Mouse (Mus musculus): ENCODE data around the gene Gm10720. TPM values are rescaled to one million over a fixed set of nuclear protein-coding genes. Genes with fewer than 3 reads are reported as not detected.
"Not testable (repeated sequence)": the region's sequence is repeated elsewhere in the genome, so short reads cannot be mapped to it uniquely, and the experiment has no call there.

The Gm10720 gene
- not detected for total RNA-seq (2021)
- long read RNA-seq, experiment 1: 0 reads
- long read RNA-seq, experiment 2: 0 reads

- intact Hi-C loops (cut with DNase I); DNase-seq: not testable (repeated sequence)
These were observed at the start of gene Gm10720 for GRCm38 (mm10) chr9:3015354-3015753. Gm10720 (plus strand) TSS chr9:3015654.

GRCm38 (mm10) chr9:3000445-3000972 lies 14.9 kb upstream of the Gm10720 start, which contains the start of gene Gm10722:
Gm10722 (plus strand) TSS chr9:3000922.
- intact Hi-C loops (cut with DNase I): not testable (repeated sequence)
- DNase-seq: peak in 1 of 2 experiments; percentile 46

- DNase-seq: peak in 1 of 2 experiments; percentile 70
- intact Hi-C loops (cut with DNase I): not testable (repeated sequence)
These were observed 14.4 kb upstream of the Gm10720 start for GRCm38 (mm10) chr9:3001006-3001405.

GRCm38 (mm10) chr9:3001948-3002659 lies 13.3 kb upstream of the Gm10720 start:
- DNase-seq: peak; percentile 100
- intact Hi-C loops (cut with DNase I): not testable (repeated sequence)

- intact Hi-C loops (cut with DNase I); DNase-seq: not testable (repeated sequence)
These were observed 12.6 kb upstream of the Gm10720 start, which contains the start of gene Gm11168 for GRCm38 (mm10) chr9:3002794-3003396. Gm11168 (plus strand) TSS chr9:3003346.

GRCm38 (mm10) chr9:3006179-3006578 lies 9.3 kb upstream of the Gm10720 start:
- DNase-seq; intact Hi-C loops (cut with DNase I): not testable (repeated sequence)

GRCm38 (mm10) chr9:3006636-3007035 lies 8.8 kb upstream of the Gm10720 start:
- DNase-seq: peak; percentile 37 to 100
- intact Hi-C loops (cut with DNase I): not testable (repeated sequence)

- intact Hi-C loops (cut with DNase I); DNase-seq: not testable (repeated sequence)
These were observed 8.2 kb upstream of the Gm10720 start for GRCm38 (mm10) chr9:3007272-3007671.

- DNase-seq; intact Hi-C loops (cut with DNase I): not testable (repeated sequence)
These were observed 6.1 kb upstream of the Gm10720 start for GRCm38 (mm10) chr9:3009331-3009730.

- intact Hi-C loops (cut with DNase I); DNase-seq: not testable (repeated sequence)
These were observed 3.3 kb upstream of the Gm10720 start for GRCm38 (mm10) chr9:3012054-3012621.

GRCm38 (mm10) chr9:3012733-3013279 lies 2.6 kb upstream of the Gm10720 start, which contains the start of gene Gm10721:
Gm10721 (plus strand) TSS chr9:3013140.
- DNase-seq; intact Hi-C loops (cut with DNase I): not testable (repeated sequence)

- peak in 1 of 2 experiments; percentile 21 for DNase-seq
- intact Hi-C loops (cut with DNase I): not testable (repeated sequence)
These were observed 442 bp downstream of the Gm10720 start for GRCm38 (mm10) chr9:3015896-3016295.

- intact Hi-C loops (cut with DNase I); DNase-seq: not testable (repeated sequence)
These were observed 1.7 kb downstream of the Gm10720 start, which contains the start of gene Gm10719 for GRCm38 (mm10) chr9:3017108-3017507. Gm10719 (plus strand) TSS chr9:3017408.

- intact Hi-C loops (cut with DNase I): not testable (repeated sequence)
- peak; percentile 97 to 100 for DNase-seq
These were observed 3.5 kb downstream of the Gm10720 start for GRCm38 (mm10) chr9:3018944-3019343.

- intact Hi-C loops (cut with DNase I): not testable (repeated sequence)
- peak; percentile 72 to 93 for DNase-seq
These were observed 4.6 kb downstream of the Gm10720 start for GRCm38 (mm10) chr9:3019835-3020727.

GRCm38 (mm10) chr9:3022316-3023008 lies 7.0 kb downstream of the Gm10720 start:
- peak; percentile 54 to 86 for DNase-seq
- intact Hi-C loops (cut with DNase I): not testable (repeated sequence)

GRCm38 (mm10) chr9:3023312-3023984 lies 8.0 kb downstream of the Gm10720 start, which contains the start of gene Gm10718:
Gm10718 (plus strand) TSS chr9:3023547.
- intact Hi-C loops (cut with DNase I): not testable (repeated sequence)

More at GRCm38 (mm10) chr9:3023312-3023984, 8.0 kb downstream of the Gm10720 start, which contains the start of gene Gm10718:
- DNase-seq: peak; percentile 14 to 70
